Mouse (Mus musculus) MEL (cell line): ENCODE data around the gene Polr2e. TPM values are rescaled to one million over a fixed set of nuclear protein-coding genes. Genes with fewer than 3 reads are reported as not detected.

Source experiments
- DNase-seq: peaks from one replicate; pipeline ENCODE4 v3.0.0; 2011; ENCODE audit warnings: low read depth, low spot score
- H3K27ac ChIP-seq: 2 replicates; pipeline ENCODE4 v1.5.1; 2012; ENCODE audit warnings: low read depth, mild to moderate bottlenecking, control low read depth, low read length, moderate library complexity; ENCODE audit not compliant: control insufficient read depth
- H3K27me3 ChIP-seq, 2 experiments: fragments of 150-350 bp in 1 of 2; sonication (generic) in 1 of 2; 2 replicates each; pipeline ENCODE4 v1.6.1; 2012; ENCODE audit warnings: low read length in 2 of 2, mild to moderate bottlenecking in 2 of 2, improper control_type of control experiment in 1 of 2, moderate library complexity in 1 of 2; ENCODE audit not compliant: insufficient read depth in 2 of 2, control insufficient read depth in 1 of 2
- H3K36me3 ChIP-seq, 2 experiments: 2 replicates each; pipeline ENCODE4 v1.6.1; 2012 to 2014; ENCODE audit warnings: low read length in 2 of 2, improper control_type of control experiment in 1 of 2, inconsistent platforms in 1 of 2, mild to moderate bottlenecking in 1 of 2; ENCODE audit not compliant: insufficient read depth in 2 of 2, control insufficient read depth in 1 of 2
- H3K4me1 ChIP-seq, 2 experiments: fragments of 150-350 bp in 1 of 2; sonication (generic) in 1 of 2; 2 replicates each; pipeline ENCODE4 v1.6.1; 2012; ENCODE audit warnings: low read length in 2 of 2, improper control_type of control experiment in 1 of 2, mild to moderate bottlenecking in 1 of 2; ENCODE audit not compliant: insufficient read depth in 2 of 2, control insufficient read depth in 1 of 2
- H3K4me3 ChIP-seq, 2 experiments: fragments of 150-350 bp in 1 of 2; sonication (generic) in 1 of 2; 2 replicates each; pipeline ENCODE4 v1.5.1; 2012; ENCODE audit warnings: low read depth in 2 of 2, low read length in 2 of 2, mild to moderate bottlenecking in 2 of 2, moderate library complexity in 2 of 2, control low read depth in 1 of 2, improper control_type of control experiment in 1 of 2; ENCODE audit not compliant: control insufficient read depth in 1 of 2, insufficient read depth in 1 of 2
- H3K79me2 ChIP-seq: 2 replicates; pipeline ENCODE4 v1.6.1; 2012; ENCODE audit warnings: mild to moderate bottlenecking, low read length, moderate library complexity; ENCODE audit not compliant: control insufficient read depth, poor library complexity, insufficient read depth
- H3K9ac ChIP-seq: 2 replicates; pipeline ENCODE4 v1.6.1; 2012; ENCODE audit warnings: low read depth, mild to moderate bottlenecking, control low read depth, low read length, moderate library complexity; ENCODE audit not compliant: control insufficient read depth, poor library complexity, severe bottlenecking
- H3K9me3 ChIP-seq: fragments of 150-350 bp; sonication (generic); replicated peaks from 2 replicates; pipeline ENCODE4 v1.6.1; 2012; ENCODE audit warnings: mild to moderate bottlenecking, low read length, improper control_type of control experiment, moderate library complexity; ENCODE audit not compliant: insufficient read depth
- BHLHE40 ChIP-seq: IDR thresholded peaks from 2 replicates; pipeline ENCODE4 v1.6.1; 2012; ENCODE audit warnings: low read depth, mild to moderate bottlenecking, inconsistent platforms, low read length, improper control_type of control experiment, borderline replicate concordance
- CTCF ChIP-seq, 3 experiments: IDR thresholded peaks in 2 of 3; conservative IDR thresholded peaks in 1 of 3; 2 replicates each; pipeline ENCODE4 v1.5.1; 2011 to 2012; ENCODE audit warnings: low read length in 3 of 3, low read depth in 2 of 3, mild to moderate bottlenecking in 2 of 3, improper control_type of control experiment in 1 of 3, inconsistent platforms in 1 of 3, mixed read lengths in 1 of 3, moderate library complexity in 1 of 3; ENCODE audit not compliant: control insufficient read depth in 1 of 3, insufficient read depth in 1 of 3, poor library complexity in 1 of 3, severe bottlenecking in 1 of 3
- ELF1 ChIP-seq: IDR thresholded peaks from 2 replicates; pipeline ENCODE4 v1.6.1; 2014; ENCODE audit warnings: low read depth, mild to moderate bottlenecking, inconsistent platforms, low read length, improper control_type of control experiment, moderate library complexity
- ETS1 ChIP-seq: IDR thresholded peaks from 2 replicates; pipeline ENCODE4 v1.6.1; 2012; ENCODE audit warnings: low read depth, mild to moderate bottlenecking, inconsistent platforms, low read length, improper control_type of control experiment, moderate library complexity
- GABPA ChIP-seq: IDR thresholded peaks from 2 replicates; pipeline ENCODE4 v1.6.1; 2012; ENCODE audit warnings: low read depth, mild to moderate bottlenecking, inconsistent platforms, low read length, improper control_type of control experiment, moderate library complexity
- GATA1 ChIP-seq: IDR thresholded peaks from 2 replicates; pipeline ENCODE4 v1.6.1; 2011; ENCODE audit warnings: low read depth, low read length, improper control_type of control experiment
- HCFC1 ChIP-seq: IDR thresholded peaks from 2 replicates; pipeline ENCODE4 v1.6.1; 2012; ENCODE audit warnings: low read depth, mild to moderate bottlenecking, inconsistent platforms, low read length, improper control_type of control experiment, moderate library complexity
- KAT2A ChIP-seq: conservative IDR thresholded peaks from 2 replicates; pipeline ENCODE4 v1.6.1; 2012; ENCODE audit warnings: low read depth, low read length, improper control_type of control experiment, inconsistent platforms
- MAZ ChIP-seq: IDR thresholded peaks from 2 replicates; pipeline ENCODE4 v1.6.1; 2012; ENCODE audit warnings: low read depth, mild to moderate bottlenecking, inconsistent platforms, low read length, improper control_type of control experiment
- MEF2A ChIP-seq: IDR thresholded peaks from 2 replicates; pipeline ENCODE4 v1.6.1; 2014; ENCODE audit warnings: low read depth, mild to moderate bottlenecking, inconsistent platforms, low read length, improper control_type of control experiment; ENCODE audit not compliant: poor library complexity, insufficient replicate concordance, severe bottlenecking; ENCODE audit errors: extremely low read depth
- NRF1 ChIP-seq: IDR thresholded peaks from 2 replicates; pipeline ENCODE4 v1.6.1; 2014; ENCODE audit warnings: low read depth, mild to moderate bottlenecking, inconsistent platforms, low read length, improper control_type of control experiment, moderate library complexity; ENCODE audit not compliant: poor library complexity, insufficient read depth, severe bottlenecking
- POLR2AphosphoS5 ChIP-seq: IDR thresholded peaks from 2 replicates; pipeline ENCODE4 v1.6.1; 2012; ENCODE audit warnings: low read depth, borderline replicate concordance, mild to moderate bottlenecking, inconsistent platforms, low read length, moderate library complexity, mixed read lengths
- RCOR1 ChIP-seq: IDR thresholded peaks from 2 replicates; pipeline ENCODE4 v1.6.1; 2012; ENCODE audit warnings: low read depth, mild to moderate bottlenecking, inconsistent platforms, low read length, improper control_type of control experiment
- SIN3A ChIP-seq: IDR thresholded peaks from 2 replicates; pipeline ENCODE4 v1.6.1; 2012; ENCODE audit warnings: low read length, improper control_type of control experiment, inconsistent platforms
- SMC3 ChIP-seq: IDR thresholded peaks from 2 replicates; pipeline ENCODE4 v1.6.1; 2011; ENCODE audit warnings: low read depth, low read length, improper control_type of control experiment
- TAL1 ChIP-seq: IDR thresholded peaks from 2 replicates; pipeline ENCODE4 v1.6.1; 2012; ENCODE audit warnings: mild to moderate bottlenecking, inconsistent platforms, low read length, moderate library complexity, mixed read lengths
- TBP ChIP-seq: IDR thresholded peaks from 2 replicates; pipeline ENCODE4 v1.8.0; 2011; ENCODE audit warnings: low read depth, low read length, improper control_type of control experiment
- TCF12 ChIP-seq: IDR thresholded peaks from 2 replicates; pipeline ENCODE4 v1.6.1; 2014; ENCODE audit warnings: low read depth, mild to moderate bottlenecking, inconsistent platforms, low read length, improper control_type of control experiment, moderate library complexity
- USF1 ChIP-seq: IDR thresholded peaks from 2 replicates; pipeline ENCODE4 v1.6.1; 2014; ENCODE audit warnings: low read depth, mild to moderate bottlenecking, inconsistent platforms, low read length, improper control_type of control experiment, moderate library complexity
- USF2 ChIP-seq, 2 experiments: IDR thresholded peaks; 2 replicates each; pipeline ENCODE4 v1.6.1; 2011 to 2012; ENCODE audit warnings: improper control_type of control experiment in 2 of 2, low read length in 2 of 2, borderline replicate concordance in 1 of 2, inconsistent platforms in 1 of 2, low read depth in 1 of 2, mild to moderate bottlenecking in 1 of 2; ENCODE audit not compliant: insufficient read depth in 1 of 2
- ZNF384 ChIP-seq: IDR thresholded peaks from 2 replicates; pipeline ENCODE4 v1.6.1; 2012; ENCODE audit warnings: low read depth, mild to moderate bottlenecking, inconsistent platforms, low read length, improper control_type of control experiment
- polyA plus RNA-seq, 2 experiments: library from polyadenylated mRNA; stranded (reverse) in 1 of 2; unstranded in 1 of 2; fragments of >175 nt in 1 of 2; fragments of >200 nt in 1 of 2; gene quantifications; 2 replicates each; pipeline versions ENCODE4 v1.2.1 to v1.2.4; 2012; ENCODE audit warnings: low replicate concordance in 2 of 2, low read depth in 1 of 2; ENCODE audit not compliant: insufficient read length in 2 of 2, insufficient read depth in 1 of 2, missing spikeins in 1 of 2
- total RNA-seq: library from RNA; depleted of rRNA; stranded (reverse); fragments of 300-350 nt; gene quantifications from 2 replicates; pipeline ENCODE4 v1.2.3, GENCODE M21; 2012

Gene Polr2e
- total and polyA plus RNA-seq, 3 experiments, result 169 to 279 (median 258) TPM

GRCm38 (mm10) chr10:80003374-80004232, 36.0 kb downstream of the Polr2e start (continued):
- TF ChIP-seq BHLHE40 (no peak), NRF1 (0 out of 2 replicates have a peak, but pooled peaks have one; percentile 22), SMC3 (no peak), GABPA (no peak), POLR2AphosphoS5 (no peak), ZNF384 (peak; percentile 97), MAZ (no peak), RCOR1 (0 out of 2 replicates have a peak, but pooled peaks have one; percentile 10), CTCF (IDR thresholded peaks at IDR 0.05 in 2 of 3, conservative IDR thresholded peaks at IDR 0.05 in 1 of 3; ENCODE audit: control insufficient read depth in 1 of 3, insufficient read depth in 1 of 3, low read depth in 2 of 3, low read length in 3 of 3, poor library complexity in 1 of 3, severe bottlenecking in 1 of 3) (no peak), TCF12 (no peak), TBP (no peak), MEF2A (no peak), ELF1 (peak; percentile 78), GATA1 (no peak), USF1 (no peak), ETS1 (no peak), USF2 (IDR thresholded peaks at IDR 0.05; ENCODE audit: borderline replicate concordance in 1 of 2, insufficient read depth in 1 of 2, low read depth in 1 of 2, low read length in 2 of 2) (no peak)
- TF ChIP-seq, all 39 proteins: peak for 8

DNA sequence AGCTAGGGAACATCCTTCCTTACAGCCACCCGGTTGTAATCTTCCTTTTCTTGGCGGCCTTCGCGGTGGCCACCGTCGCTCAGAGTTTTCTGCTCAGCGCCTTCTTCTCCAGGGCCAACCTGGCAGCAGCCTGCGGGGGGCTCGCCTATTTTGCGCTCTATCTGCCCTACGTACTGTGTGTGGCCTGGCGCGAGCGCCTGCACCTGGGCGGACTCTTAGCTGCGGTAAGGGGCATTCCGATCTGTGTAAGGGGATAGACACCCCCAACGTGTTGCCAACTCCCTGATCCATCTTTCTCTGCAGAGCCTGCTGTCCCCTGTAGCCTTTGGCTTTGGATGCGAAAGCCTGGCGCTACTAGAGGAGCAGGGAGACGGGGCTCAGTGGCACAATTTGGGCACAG, 36.8 kb downstream of the Polr2e start:
- no peaks in the 10 kb centered on the region for H3K79me2 ChIP-seq
- H3K27me3 ChIP-seq, result no peaks in the 10 kb centered on the region
- H3K36me3 ChIP-seq, result peaks cover 0 to 14% of the 10 kb centered on the region in 2 experiments; a peak in 2 of 4 replicates
- H3K27ac ChIP-seq, result peak overlapping the region; percentile 8; the same call in 1 of the 2 replicates
- H3K9ac ChIP-seq, result no peak overlapping the region
- H3K4me1 ChIP-seq, result peaks cover 7 to 27% of the 10 kb centered on the region in 2 experiments
- no peaks in the 10 kb centered on the region for H3K9me3 ChIP-seq
- no peak for DNase-seq
- no peak overlapping the region for H3K4me3 ChIP-seq
- TF ChIP-seq GABPA (no peak), SIN3A (no peak), KAT2A (no peak), TCF12 (no peak), POLR2AphosphoS5 (no peak), TAL1 (no peak), HCFC1 (no peak)
